Mouse (Mus musculus) embryo, embryonic 10.5 days (tissue): ENCODE results near the gene Igsf8.
"Not testable (repeated sequence)": the region's sequence is repeated elsewhere in the genome, so short reads cannot be mapped to it uniquely, and the experiment has no call there.

Source experiments
- DNase-seq: peaks from one replicate; pipeline ENCODE4 v3.0.0-alpha.2; 2015; ENCODE audit warnings: low spot score

Gene Igsf8

DNA sequence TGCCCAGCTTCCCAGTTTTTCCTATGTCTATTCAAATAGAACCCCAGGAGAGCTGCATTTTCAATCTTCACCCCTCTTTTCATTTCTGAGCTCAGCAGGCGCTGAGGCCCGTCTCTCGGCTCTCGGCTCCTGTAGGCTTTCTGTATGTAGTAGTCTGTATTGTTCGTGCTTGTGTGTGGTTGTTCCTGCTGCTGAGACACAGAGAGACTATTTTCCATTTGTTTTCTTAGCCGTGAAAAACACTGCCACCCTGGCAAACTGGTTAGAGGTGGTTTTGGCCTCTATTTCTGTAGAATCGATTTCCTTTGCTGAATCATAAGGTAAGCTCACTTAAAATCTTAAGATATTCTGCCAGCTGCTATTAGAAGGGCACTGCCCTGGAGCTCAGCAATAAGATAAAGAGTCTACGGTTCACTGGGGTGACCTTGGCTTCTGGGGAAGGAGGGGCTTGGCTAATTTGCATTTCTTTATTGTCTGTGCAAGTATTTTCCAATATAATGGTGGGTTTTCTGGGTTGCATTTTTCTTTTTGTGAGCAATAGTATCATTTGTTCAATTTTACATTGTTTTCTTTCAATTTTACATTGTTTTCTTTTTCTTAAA, at the start of gene Igsf8:
Gene Igsf8, plus strand, starts transcription at position 165 of the 602 bp plus-strand sequence.
- peak; percentile 47 for DNase-seq

DNA sequence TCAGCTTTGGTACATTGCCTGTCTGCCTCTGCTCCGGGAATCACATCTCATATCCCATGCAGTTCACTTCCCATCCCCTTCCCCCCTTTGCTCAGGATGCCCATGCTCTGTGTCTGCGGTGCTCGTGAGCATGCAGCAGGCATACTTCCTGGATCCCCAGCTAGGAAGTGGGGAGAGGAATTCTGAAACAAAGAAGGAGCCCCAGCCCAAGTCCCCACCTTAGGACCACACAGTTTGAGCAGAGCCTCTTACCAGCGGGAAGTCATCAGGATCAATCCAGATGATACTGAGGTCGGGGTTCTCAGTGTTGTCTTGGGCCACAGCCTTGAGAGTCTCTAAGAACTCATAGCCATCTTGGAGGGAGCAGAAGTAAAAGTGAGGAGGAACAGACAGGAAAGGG, 48.7 kb upstream of the Igsf8 start:
- no peak for DNase-seq

DNA sequence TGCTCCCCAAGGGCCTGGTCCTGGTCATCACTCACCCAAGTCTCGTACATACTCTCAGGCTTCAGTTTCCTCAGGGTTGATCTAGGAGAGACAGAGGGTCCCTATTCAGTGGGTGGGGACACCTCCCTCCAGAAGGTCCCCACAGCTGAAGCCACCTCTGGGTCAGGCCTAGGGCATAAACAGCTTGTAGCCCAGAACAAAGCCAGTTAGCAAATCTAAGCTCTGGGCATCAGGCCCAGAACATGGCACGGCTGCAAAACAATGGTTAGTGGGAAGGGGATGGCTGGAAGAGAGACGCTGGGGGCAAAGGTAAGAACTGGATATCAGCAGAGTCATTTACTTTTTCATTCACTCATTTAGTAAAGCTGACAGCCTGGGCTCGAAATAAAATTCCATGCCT, 47.7 kb upstream of the Igsf8 start:
- no peak for DNase-seq

DNA sequence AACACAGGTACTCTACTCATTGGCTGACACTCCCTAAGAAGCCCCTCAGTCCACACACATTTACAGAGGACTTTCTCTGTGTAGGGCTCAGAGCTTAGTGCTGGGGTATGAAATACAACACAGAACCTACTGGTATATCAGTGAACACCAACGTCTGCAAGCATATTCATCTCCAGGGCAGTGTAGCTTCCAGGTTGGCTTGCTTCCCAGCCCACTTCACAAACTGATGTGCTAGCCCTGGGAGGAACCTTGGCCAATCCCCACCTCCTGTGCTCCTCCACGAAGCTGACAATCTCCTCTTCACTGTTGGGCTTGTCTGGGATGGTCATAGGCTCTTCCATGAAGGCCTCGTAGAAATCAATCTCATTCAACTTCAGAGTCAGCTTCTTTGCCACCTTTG, 46.7 kb upstream of the Igsf8 start:
- no peak for DNase-seq

DNA sequence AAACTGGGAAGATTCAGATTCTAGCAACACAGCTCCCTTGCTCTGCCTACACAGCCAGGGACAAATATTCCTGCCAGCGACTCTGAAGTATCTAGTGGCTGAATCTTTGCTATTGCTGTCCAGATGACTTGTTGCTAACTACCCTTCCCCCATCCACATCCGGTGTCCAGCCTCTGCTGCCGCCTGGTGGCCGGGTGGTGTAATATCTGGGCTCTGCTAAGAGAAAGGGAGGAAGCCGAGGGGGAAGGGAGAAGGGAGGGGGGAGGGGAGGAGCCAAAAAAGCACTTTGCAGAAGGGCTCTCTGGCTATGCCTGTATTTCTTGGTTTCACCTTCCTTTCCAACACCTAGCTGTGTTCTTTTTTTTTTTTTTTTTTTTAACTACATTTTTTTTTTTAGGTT, 44.3 kb upstream of the Igsf8 start:
- peak; percentile 96 for DNase-seq

DNA sequence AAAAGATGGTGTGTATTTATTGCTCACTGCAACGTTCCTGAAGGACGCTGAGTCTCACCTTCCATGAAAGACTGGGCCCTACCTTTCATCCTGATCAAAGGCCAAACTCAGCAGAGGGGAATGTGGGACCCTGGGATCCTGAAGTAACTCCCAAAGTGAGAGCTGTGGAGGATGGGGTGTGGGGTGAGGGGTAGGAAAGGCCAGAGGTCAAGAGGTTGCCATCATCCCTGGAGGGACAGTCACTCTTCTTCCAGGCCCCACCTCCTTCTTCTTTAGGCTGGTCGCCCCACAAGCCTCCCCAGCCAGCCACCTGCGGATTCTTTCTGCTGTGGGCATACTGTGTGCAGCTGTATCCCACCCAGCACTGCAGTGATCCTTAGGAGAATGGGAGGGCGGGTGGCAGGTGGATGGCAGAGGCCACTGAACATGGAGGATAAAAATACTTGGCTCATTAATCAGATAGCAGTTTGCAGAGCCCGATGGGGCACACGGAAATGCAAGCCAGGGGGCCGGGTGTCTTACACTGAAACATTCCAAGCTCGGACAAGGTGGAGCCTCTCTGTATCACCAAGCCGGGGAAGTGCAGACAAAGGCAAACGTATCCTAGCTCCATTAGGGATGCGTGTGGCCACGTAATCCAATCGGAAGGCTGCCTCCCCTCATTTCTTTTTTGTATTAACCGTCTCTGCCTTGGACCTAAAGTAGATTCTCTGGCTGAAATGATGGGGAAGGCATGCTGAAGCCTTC, 43.1 kb upstream of the Igsf8 start:
- DNase-seq, result no peak

DNA sequence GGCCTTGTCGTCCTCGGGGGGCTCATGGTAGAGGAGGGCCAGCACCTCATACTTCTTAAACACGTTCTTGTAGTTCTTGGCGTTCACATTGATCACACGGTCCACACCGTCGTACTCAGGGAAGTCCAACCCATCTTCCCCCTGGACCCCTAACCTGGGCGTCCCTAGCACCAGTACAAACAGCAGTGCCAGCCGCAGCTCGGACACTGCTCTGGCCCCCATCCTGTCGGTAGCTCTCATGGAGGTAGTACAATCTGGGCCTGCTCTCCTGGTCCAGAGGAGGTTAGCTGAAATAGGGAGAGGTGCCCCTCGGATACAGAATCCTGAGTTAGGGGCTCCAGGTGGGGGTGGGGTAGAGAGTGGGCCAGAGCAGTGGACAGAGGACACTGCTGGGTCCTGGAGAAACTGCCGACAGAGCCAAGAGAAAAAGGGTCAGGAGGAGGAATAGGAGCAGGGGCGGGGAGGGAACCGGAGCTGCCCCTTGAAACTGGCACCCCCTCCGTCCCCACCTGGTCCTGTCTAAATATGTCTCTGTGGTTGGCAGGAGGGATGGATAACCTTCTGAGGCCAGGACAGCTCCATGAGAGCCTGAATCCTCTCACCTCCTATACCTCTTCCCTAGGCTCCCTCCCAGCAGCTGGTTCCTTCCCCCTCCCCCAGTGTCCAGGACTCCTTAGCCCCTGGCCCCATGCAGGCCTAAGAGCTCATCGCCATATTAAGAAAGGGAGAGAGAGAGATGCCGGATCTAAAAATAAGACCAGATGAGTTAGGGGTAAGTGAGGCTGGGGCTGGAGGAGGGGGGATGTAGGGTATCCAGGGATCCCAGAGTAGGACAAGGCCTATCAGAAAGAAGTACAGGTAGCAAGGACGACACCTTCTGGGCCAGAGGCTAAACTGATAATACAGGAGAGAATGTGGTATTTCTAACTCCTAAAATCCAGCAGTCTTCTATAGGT, 41.7 kb upstream of the Igsf8 start, which contains the start of gene Casq1:
Gene Casq1, minus strand, starts transcription at position 418 of the 956 bp plus-strand sequence.
- DNase-seq, result no peak

DNA sequence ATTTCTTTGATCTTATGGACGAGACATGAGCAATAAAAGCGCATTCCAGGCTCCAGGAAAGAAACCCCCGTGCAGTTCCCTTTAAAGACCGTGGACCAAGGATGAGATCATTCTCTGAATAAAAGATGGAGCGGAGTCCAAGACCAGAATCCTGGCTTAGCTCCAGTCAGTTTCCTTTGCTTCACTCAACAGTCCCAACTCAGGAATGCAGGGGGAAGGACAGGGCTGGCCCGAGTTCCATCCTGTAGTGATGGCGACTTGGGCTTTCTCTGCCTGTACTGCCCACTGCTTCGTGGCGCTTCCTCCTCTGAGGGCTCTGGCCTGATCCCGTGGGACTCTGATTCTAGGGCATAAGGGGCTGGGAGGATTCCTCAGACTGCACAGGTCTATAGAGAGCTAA, 41.0 kb upstream of the Igsf8 start:
- DNase-seq, result no peak

DNA sequence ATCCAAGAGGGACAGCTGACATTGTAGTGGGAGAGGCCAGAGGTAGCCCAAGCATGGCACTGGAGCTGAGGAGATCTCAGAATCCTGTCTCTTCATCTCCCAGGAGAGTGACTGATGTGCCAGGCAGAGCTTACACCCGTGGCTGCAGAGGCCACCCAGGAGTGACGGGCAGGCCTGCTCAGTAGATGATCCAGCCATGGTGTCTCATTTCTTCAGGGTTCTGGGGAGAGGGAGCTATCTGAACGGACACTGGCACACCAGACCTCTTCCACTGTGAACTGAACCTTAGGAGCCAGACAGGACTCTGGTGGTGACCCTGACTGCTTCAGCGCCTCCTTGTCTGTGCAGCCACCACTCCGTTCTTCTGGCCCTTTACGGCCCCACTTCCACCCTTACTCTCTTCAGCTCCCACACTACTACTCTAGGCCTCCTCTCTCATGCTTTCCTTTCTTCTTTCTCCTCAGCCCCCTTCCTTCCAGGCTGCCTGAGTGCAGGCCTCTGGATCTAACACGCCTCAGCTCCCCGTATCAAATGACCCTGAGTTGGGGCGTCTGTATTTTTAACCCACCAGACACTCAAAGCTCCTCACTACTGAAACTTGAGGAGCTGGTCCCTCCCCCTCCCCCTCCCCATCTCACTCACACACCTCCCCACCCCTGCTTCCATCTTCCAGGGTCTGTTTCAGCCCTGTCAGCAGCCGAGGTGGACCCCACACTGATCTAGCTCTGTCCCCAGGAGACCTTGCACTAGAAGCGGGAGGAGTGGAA, 40.0 kb upstream of the Igsf8 start:
- peak; percentile 66 for DNase-seq

DNA sequence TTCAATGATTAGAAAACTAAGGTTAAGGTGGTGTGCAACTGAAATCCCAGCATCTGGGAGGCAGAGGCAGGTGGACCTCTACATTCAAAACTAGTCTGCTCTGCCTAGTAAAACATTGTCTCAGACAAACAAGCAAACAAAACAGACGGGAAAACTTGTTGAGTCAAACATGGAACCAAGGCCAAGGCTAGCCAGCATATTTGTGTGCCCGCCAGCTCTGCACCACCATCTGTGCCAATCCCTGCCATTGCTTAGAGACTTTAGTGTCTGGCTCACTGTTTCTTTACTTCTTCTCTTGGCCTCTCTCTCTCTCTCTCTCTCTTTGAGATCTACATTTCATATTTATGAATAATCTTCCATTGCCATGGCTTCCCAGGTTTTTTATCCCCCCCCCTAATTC, 33.2 kb upstream of the Igsf8 start:
- DNase-seq, result no peak

DNA sequence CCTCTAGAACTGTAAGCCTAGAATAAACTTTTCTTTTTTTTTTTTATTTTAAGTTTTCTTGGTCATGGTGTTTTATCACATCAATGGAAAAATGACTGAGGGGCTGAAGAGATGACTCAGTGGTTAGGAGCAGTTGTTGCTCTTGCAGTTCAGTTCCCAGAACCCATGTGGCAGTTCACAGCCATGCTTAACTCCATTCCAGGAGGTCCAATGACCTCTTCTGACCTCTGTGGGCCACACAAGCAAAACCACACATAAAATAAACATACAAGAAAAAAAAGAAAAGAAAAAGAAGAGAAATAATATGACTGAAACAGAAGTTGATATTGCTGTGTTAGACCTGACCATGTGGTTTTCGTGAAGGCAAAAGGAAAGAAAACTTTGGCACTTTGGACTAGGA, 32.2 kb upstream of the Igsf8 start:
- DNase-seq, result no peak

DNA sequence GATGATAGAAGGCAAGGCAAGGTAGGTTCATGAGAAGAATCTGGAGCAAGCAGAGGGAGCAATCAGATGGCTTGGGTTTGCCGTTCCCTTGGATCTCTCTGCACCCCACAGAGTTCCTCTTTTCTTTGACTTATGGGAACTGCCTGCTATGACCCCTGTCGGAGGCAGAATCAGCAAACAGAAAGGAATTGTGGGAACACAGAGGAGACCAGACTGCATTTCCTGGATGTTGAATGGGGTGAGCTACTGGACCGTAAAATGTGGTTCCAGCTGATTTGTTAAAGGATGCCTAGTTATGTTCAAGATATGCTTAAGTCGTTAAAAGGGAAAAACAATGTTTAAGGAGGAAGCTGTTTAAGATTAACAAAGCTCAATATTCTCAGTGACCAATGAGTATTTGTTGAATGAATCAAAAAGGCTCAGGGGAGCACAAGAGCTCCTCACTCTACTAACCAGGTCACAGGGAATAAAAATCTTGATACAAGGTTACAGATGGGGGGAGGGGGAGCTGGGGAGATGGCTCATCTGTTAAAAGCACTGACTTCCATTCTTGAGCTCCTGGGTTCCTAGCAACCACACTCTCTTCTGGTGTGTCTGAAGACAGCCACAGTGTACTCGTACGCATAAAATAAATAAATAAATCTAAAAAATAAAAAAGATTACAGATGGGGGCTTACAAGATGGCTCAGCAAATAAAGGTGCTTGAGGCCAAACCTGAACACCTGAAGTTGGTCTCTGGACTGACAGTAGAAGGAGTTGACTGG, 20.3 kb upstream of the Igsf8 start:
- DNase-seq, result peak; percentile 48

DNA sequence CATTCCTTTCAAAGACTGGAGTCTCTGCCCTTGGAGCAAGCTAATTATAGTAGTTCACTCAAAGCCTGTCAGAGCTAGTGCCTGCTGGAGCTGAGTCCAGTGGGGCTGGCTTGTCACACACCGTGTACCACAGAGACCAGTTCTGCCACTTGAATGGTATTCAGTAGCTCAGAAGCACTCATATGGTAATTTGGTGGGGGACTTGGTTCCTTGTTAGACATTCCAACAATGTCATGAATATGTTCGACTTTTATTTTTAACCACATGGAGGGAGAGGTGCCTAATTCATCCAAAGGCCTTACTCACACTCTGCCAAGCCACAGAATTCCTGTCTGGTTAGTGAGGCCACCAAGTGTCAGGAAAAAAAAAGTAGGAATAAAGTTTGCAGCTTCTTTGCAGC, 19.0 kb upstream of the Igsf8 start:
- DNase-seq, result peak; percentile 37

DNA sequence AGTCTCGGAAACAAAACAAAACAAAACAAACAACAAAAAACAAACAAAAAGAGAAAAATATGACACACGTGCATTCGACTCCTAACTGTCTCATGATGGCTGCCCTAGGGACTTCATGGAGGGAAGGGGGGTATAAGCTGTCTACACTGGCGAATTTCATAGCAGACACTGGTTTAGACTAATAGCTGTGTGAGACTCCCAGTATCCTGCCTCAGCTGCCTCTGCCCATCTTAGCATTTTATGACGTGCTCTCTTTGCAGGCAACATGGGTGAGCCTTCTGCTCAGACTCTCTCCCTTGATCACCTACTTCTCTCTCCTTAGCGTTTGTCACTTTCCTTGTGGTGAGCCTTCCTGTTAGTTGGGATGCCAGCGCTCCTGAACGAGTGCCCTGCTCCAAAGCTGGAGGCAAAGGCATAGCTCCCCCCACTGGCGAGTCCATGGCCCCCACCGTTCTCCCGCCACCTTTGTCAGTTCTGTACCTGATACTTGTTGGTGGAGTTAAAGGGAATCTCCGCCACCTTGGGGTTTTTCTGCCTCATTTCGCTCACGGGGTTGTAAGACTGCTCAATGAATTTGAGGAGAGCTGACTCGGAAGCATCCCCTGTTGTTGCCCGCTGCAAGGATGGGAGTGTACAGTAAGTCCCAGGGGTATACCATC, 17.8 kb upstream of the Igsf8 start:
- peak; percentile 27 for DNase-seq

DNA sequence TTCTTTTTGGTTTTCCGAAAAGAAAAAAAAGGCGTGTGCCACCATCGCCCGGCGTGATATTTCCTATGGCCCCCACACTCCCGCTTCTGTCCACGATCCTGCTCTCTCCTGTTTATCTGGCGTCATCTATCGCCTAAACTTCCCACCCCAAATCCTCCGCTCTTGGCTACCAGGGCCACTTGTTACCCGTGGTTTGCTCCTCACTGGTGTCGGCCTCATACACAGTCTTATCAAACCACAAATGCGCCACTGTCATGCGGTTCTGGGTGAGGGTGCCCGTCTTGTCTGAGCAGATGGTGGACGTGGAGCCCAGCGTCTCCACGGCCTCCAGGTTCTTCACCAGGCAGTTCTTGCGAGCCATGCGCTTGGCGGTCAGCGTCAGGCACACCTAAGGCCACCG, 16.8 kb upstream of the Igsf8 start:
- not testable (repeated sequence) for DNase-seq

DNA sequence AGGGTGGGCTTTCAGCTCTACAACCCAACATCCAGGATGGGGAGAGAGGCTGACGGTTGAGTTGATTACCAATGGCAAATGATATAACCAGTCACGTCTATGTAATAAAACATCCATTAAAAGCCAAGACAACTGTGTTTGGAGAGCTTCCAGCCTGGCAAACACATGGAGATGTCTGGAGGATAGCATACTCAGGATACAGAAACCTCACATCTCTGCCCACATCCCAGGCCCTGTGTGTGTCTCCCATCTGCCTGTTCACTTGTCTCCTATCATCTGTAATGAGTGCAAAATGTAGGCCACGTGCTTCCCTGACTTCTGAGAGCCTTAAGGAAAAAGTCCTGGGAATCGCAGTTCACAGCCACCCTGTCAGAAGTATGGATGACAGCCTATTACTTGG, 14.2 kb upstream of the Igsf8 start:
- DNase-seq, result no peak

DNA sequence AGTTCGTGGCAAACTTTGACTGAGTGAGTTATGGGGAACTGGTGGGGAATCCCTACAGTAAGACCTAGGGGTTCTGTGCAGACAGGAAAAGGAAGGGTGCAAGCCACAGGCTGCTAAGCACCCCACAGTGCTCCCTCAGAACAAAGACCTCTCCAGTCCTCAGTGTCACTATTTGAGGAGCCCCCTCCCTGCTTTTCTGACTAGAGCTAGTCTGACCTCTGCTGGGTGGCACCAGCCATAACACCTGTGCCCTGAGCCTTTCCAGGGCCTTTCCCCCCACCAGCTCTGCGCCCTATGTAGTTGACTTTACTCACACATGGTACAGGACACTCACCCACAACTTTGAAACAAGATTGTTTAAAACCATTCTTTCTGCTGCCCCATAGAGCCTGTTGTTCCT, 13.8 kb upstream of the Igsf8 start:
- peak; percentile 78 for DNase-seq

DNA sequence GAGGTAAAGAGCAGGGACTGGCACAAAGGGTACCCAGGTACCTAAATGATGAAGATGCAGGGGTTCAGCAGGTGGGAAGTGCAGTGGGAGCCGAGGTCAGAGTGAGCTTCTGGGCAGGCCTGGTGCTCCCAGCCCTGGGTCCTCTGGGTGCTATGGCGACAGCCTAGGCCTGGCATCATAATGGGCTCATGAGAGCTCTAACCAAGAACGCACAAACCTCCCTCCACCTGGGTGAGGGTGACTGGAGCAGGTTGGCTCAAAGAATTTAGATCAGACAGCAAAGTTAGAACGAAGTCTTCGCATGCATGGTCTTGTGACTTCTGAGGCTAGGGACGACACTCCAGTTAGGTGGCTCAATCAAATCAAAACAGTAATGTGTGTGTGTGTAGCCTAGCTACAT, 3.1 kb upstream of the Igsf8 start, which contains the start of gene Atp1a4:
Gene Atp1a4, minus strand, starts transcription at position 101 of the 400 bp plus-strand sequence.
- no peak for DNase-seq

DNA sequence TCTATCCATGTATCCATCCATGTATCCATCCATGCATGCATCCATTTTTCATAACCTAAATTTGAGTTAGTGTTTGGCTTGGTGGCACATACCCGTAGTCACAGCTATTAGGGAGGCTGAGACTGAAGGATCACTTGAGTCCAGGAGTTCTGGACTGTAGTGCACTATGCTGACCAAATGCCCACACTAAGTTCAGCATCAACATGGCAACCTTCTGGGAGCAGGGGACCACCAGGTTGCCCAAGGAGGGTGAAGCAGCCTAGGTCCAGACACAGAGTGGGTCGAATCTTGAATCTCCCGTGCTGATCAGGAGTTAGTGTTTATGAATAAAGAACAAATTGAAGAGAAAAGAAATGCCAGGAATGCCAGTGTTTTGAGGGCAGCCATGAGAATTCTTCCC, 9.8 kb downstream of the Igsf8 start:
- no peak for DNase-seq

DNA sequence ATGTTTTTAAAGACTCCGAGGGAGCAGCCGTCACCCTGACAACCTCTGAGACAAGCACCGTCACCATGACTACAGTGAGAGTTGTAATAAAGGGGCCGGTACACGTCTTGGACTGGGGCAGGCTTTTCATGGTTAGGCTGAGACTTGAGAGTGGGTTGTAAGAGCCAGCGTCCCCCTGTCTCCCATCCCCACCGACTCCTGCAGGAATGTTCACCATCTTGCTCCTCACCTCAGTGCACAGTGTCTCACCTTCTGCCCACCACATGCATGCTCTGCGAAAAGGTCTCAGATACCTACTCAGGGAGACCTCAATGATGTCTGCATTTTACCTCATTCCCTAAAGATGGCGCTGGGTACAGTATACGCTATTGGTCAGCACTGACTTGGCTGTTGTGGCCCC, 10.3 kb downstream of the Igsf8 start:
- DNase-seq, result peak; percentile 47

DNA sequence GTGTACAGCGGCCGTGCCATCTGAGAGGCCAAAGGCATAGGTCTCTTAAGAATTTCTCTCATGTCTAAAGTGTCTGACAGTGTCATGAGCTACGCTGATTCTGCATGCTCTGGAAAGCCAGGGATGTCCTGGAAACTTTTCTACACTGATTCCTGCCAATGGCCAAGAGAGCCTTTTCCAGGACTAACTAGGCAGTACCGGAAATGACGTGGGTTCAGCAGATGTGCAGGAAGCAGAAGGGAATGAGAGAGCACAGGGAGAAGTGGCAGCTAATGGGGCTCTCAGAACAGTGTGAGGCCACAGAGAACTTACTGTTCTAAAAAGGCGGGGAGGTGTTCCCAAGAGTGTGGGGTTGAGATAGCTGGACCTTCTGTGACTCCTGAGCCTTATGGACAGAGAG, 11.9 kb downstream of the Igsf8 start:
- no peak for DNase-seq
